12 mouse cellular contexts compared by ENCODE assay signal in genomic region chr12:110698523-110699170, GRCm38 (mm10). TPM values are rescaled to one million over a fixed set of nuclear protein-coding genes. Genes with fewer than 3 reads are reported as not detected.
DNase-seq lines count a peak whose midpoint lies in the region; ATAC-seq lines count a peak whose summit lies in the region.
"Had no signal": no experiment of that assay in that cellular context is flagged by ENCODE, and none has a peak within 500 bp of the region (broad histone marks: within the 10 kb centered on the region; RNA-seq: fewer than 3 reads in every experiment).

No protein-coding gene starts in this region.

- H3K4me3 ChIP-seq in midbrain, embryonic 10.5 days: no peak overlapping the region
- no peak overlapping the region for H3K4me3 ChIP-seq in midbrain, embryonic 16.5 days (ENCODE audit: low read depth, low read length)
- no peak overlapping the region for H3K4me3 ChIP-seq in neural tube, embryonic 13.5 days
- H3K4me3 ChIP-seq: hindbrain, embryonic 12.5 days had no signal

- peaks cover 52% of the 10 kb centered on the region for H3K4me1 ChIP-seq in midbrain, embryonic 10.5 days
- H3K4me1 ChIP-seq in midbrain, embryonic 16.5 days (ENCODE audit: control insufficient read depth, insufficient read depth, low read length): peaks cover 13% of the 10 kb centered on the region
- H3K4me1 ChIP-seq in neural tube, embryonic 13.5 days (replicated peaks): peaks cover 17% of the 10 kb centered on the region

- ATAC-seq in midbrain, embryonic 16.5 days: no peak
- no peak for ATAC-seq in neural tube, embryonic 13.5 days (ENCODE audit: low read depth)

- H3K4me2 ChIP-seq in midbrain, embryonic 16.5 days (ENCODE audit: low read length): no peak overlapping the region
- H3K4me2 ChIP-seq in neural tube, embryonic 13.5 days: no peak overlapping the region
- H3K4me2 ChIP-seq: hindbrain, embryonic 12.5 days had no signal

- intact Hi-C loops in gastrocnemius, postnatal 36 days (cut with DNase I): no loop called here

- H3K9ac ChIP-seq in midbrain, embryonic 16.5 days (ENCODE audit: low read depth, low read length): no peak overlapping the region
- 0 out of 2 replicates have a peak overlapping the region, but pooled peaks have one; percentile 8 for H3K9ac ChIP-seq in neural tube, embryonic 13.5 days
- H3K9ac ChIP-seq: hindbrain, embryonic 12.5 days had no signal

- peak; percentile 16 for DNase-seq in cerebellum, adult 11-12 months
- no peak for DNase-seq in cerebellum, postnatal 10 days
- no peak for DNase-seq in midbrain, embryonic 10.5 days (ENCODE audit: low spot score)
- DNase-seq in induced T-regulatory cell, adult 2 months (ENCODE audit: low read depth): peak; percentile 52
- DNase-seq in ovary, postnatal 36 days (ENCODE audit: low spot score): no peak
- DNase-seq in gastrocnemius, postnatal 36 days: no peak

- peaks cover 16% of the 10 kb centered on the region for H3K36me3 ChIP-seq in midbrain, embryonic 10.5 days
- peaks cover 6% of the 10 kb centered on the region; the same call in 1 of the 2 replicates for H3K36me3 ChIP-seq in midbrain, embryonic 16.5 days (ENCODE audit: control insufficient read depth, insufficient read depth, low read length)
- peaks cover 12% of the 10 kb centered on the region for H3K36me3 ChIP-seq in neural tube, embryonic 13.5 days

- H3K27me3 ChIP-seq in midbrain, embryonic 10.5 days (ENCODE audit: low read depth, poor library complexity, severe bottlenecking): 0 out of 2 replicates have a peak, but pooled peaks cover 5% of the 10 kb centered on the region
- no peaks in the 10 kb centered on the region for H3K27me3 ChIP-seq in midbrain, embryonic 16.5 days (ENCODE audit: control insufficient read depth, insufficient read depth, low read depth, low read length)
- H3K27me3 ChIP-seq in neural tube, embryonic 13.5 days: no peaks in the 10 kb centered on the region

- 48% methylated on average over 15 of the region's 15 CpGs for WGBS in midbrain, embryonic 10.5 days
- WGBS in midbrain, embryonic 16.5 days: 49% methylated on average over 15 of the region's 15 CpGs
- WGBS in neural tube, embryonic 13.5 days: 43% methylated on average over 15 of the region's 15 CpGs

- H3K9me3 ChIP-seq in midbrain, embryonic 10.5 days (replicated peaks): no peaks in the 10 kb centered on the region
- no peaks in the 10 kb centered on the region for H3K9me3 ChIP-seq in midbrain, embryonic 16.5 days (replicated peaks; ENCODE audit: control insufficient read depth, low read length, poor library complexity, severe bottlenecking)
- H3K9me3 ChIP-seq in neural tube, embryonic 13.5 days: no peaks in the 10 kb centered on the region
- H3K9me3 ChIP-seq: hindbrain, embryonic 12.5 days had no signal

- peak overlapping the region; percentile 55 for H3K27ac ChIP-seq in midbrain, embryonic 10.5 days (replicated peaks)
- H3K27ac ChIP-seq in midbrain, embryonic 16.5 days (ENCODE audit: low read length): no peak overlapping the region
- no peak overlapping the region for H3K27ac ChIP-seq in neural tube, embryonic 13.5 days (replicated peaks)
- H3K27ac ChIP-seq: hindbrain, embryonic 12.5 days had no signal

RNA-seq across cellular contexts. Expression of gene Hsp90aa1, which starts 3.9 kb away (rescaled TPM):
- 1,099 and 1,206 TPM in 2 replicates for polyA plus RNA-seq in midbrain, embryonic 10.5 days (2016; fragmentation: Nextera tagmentation; extraction: Ambion mirVana)
- polyA plus RNA-seq in midbrain, embryonic 16.5 days (2015; fragmentation: Nextera tagmentation; extraction: Ambion mirVana): 1,533 and 1,562 TPM in 2 replicates
- polyA plus RNA-seq in neural tube, embryonic 13.5 days (2015; fragmentation: Nextera tagmentation; extraction: Ambion mirVana): 1,439 and 1,490 TPM in 2 replicates
- 10 to 100 TPM; 38.6 to 52.2 TPM for total RNA-seq in gastrocnemius, postnatal 36 days (2021)

RNA-seq across cellular contexts. Expression of gene 1700001K19Rik, which starts 16.2 kb away (rescaled TPM):
- polyA plus RNA-seq in midbrain, embryonic 10.5 days (2016; fragmentation: Nextera tagmentation; extraction: Ambion mirVana): not detected in 2 replicates
- polyA plus RNA-seq in midbrain, embryonic 16.5 days (2015; fragmentation: Nextera tagmentation; extraction: Ambion mirVana): 0.45 TPM in 1 of 2 replicates, not detected in the other
- 0.28 TPM in 1 of 2 replicates, not detected in the other for polyA plus RNA-seq in neural tube, embryonic 13.5 days (2015; fragmentation: Nextera tagmentation; extraction: Ambion mirVana)
- not detected for total RNA-seq in gastrocnemius, postnatal 36 days (2021)
- total RNA-seq: adrenal gland, postnatal 4 days; left cerebral cortex, postnatal 14 days had no signal
- polyA plus RNA-seq: embryonic facial prominence, embryonic 14.5 days; hindbrain, embryonic 12.5 days had no signal

RNA-seq across cellular contexts. Expression of gene Wdr20, which starts 39.1 kb away (rescaled TPM):
- 22.6 and 27.9 TPM in 2 replicates for polyA plus RNA-seq in midbrain, embryonic 10.5 days (2016; fragmentation: Nextera tagmentation; extraction: Ambion mirVana)
- 23.4 and 24.3 TPM in 2 replicates for polyA plus RNA-seq in midbrain, embryonic 16.5 days (2015; fragmentation: Nextera tagmentation; extraction: Ambion mirVana)
- 27.1 and 28.0 TPM in 2 replicates for polyA plus RNA-seq in neural tube, embryonic 13.5 days (2015; fragmentation: Nextera tagmentation; extraction: Ambion mirVana)
- 10 to 100 TPM; 15.7 to 15.9 TPM for total RNA-seq in gastrocnemius, postnatal 36 days (2021)

Comparison
In these comparisons a context has a peak if more than half of its experiments do, and no peak if none do; other contexts are left out.
1. DNase-seq: peak in cerebellum, adult 11-12 months (single experiment) and induced T-regulatory cell, adult 2 months (single experiment); none in cerebellum, postnatal 10 days (0 of 2), midbrain, embryonic 10.5 days (single experiment), ovary, postnatal 36 days (single experiment) and gastrocnemius, postnatal 36 days (0 of 2).